Comparison of ENCODE assay signal across 9 mouse cellular contexts in genomic region chr2:154603007-154603637, GRCm38 (mm10). TPM values are rescaled to one million over a fixed set of nuclear protein-coding genes. Genes with fewer than 3 reads are reported as not detected.
DNase-seq lines count a peak whose midpoint lies in the region; ATAC-seq and TF ChIP-seq lines count a peak whose summit lies in the region.
"Had no signal": no experiment of that assay in that cellular context is flagged by ENCODE, and none has a peak within 500 bp of the region (broad histone marks: within the 10 kb centered on the region; RNA-seq: fewer than 3 reads in every experiment).

No protein-coding gene starts in this region.

- H3K4me2 ChIP-seq in hindbrain, embryonic 11.5 days (replicated peaks; ENCODE audit: low read depth, low read length) = peak overlapping the region; percentile 71
- H3K4me2 ChIP-seq in liver, embryonic 13.5 days = peak overlapping the region; percentile 77

- no peak for TF ChIP-seq POLR2A in heart, adult 2 months (IDR thresholded peaks at IDR 0.05; ENCODE audit: insufficient read depth, low read depth, low read length)

- H3K27me3 ChIP-seq in heart, adult 2 months (ENCODE audit: control insufficient read depth, insufficient read depth, low read length) = no peaks in the 10 kb centered on the region
- H3K27me3 ChIP-seq in E14TG2a.4 (ENCODE audit: insufficient read depth, low read length) = no peaks in the 10 kb centered on the region; the same call in 1 of the 2 replicates
- H3K27me3 ChIP-seq in hindbrain, embryonic 11.5 days (ENCODE audit: control insufficient read depth, insufficient read depth, low read length) = no peaks in the 10 kb centered on the region
- no peaks in the 10 kb centered on the region for H3K27me3 ChIP-seq in liver, embryonic 13.5 days

- H3K79me2 ChIP-seq in heart, adult 2 months (replicated peaks; ENCODE audit: control insufficient read depth, insufficient read depth, low read length) = no peaks in the 10 kb centered on the region

- peak overlapping the region; percentile 97 for H3K9ac ChIP-seq in heart, adult 2 months (ENCODE audit: low read depth, low read length)
- peak overlapping the region; percentile 82 for H3K9ac ChIP-seq in hindbrain, embryonic 11.5 days (ENCODE audit: low read depth, low read length)
- peak overlapping the region; percentile 91 for H3K9ac ChIP-seq in liver, embryonic 13.5 days

- peak overlapping the region; percentile 92 for H3K27ac ChIP-seq in heart, adult 2 months
- H3K27ac ChIP-seq in hindbrain, embryonic 11.5 days (ENCODE audit: low read depth, low read length) = 0 out of 2 replicates have a peak overlapping the region, but pooled peaks have one; percentile 47
- H3K27ac ChIP-seq in liver, embryonic 13.5 days = peak overlapping the region; percentile 91

- H3K9me3 ChIP-seq in E14TG2a.4 (ENCODE audit: low read length) = no peaks in the 10 kb centered on the region
- H3K9me3 ChIP-seq in hindbrain, embryonic 11.5 days (ENCODE audit: control insufficient read depth, low read length) = no peaks in the 10 kb centered on the region
- H3K9me3 ChIP-seq in liver, embryonic 13.5 days (replicated peaks) = no peaks in the 10 kb centered on the region

- TF ChIP-seq EP300 in heart, adult 2 months (IDR thresholded peaks at IDR 0.05; ENCODE audit: insufficient read depth, low read depth, low read length) = no peak

- H3K36me3 ChIP-seq in heart, adult 2 months (ENCODE audit: control insufficient read depth, insufficient read depth, low read length) = no peaks in the 10 kb centered on the region
- H3K36me3 ChIP-seq in E14TG2a.4 (ENCODE audit: insufficient read depth, low read length) = peaks cover 5% of the 10 kb centered on the region
- H3K36me3 ChIP-seq in hindbrain, embryonic 11.5 days (ENCODE audit: control insufficient read depth, insufficient read depth, low read length) = no peaks in the 10 kb centered on the region
- no peaks in the 10 kb centered on the region for H3K36me3 ChIP-seq in liver, embryonic 13.5 days

- DNase-seq in heart, adult 2 months = no peak
- no peak for DNase-seq in heart, postnatal 36 days
- DNase-seq in hindbrain, embryonic 11.5 days (ENCODE audit: low spot score) = no peak
- DNase-seq in liver, embryonic 13.5 days = no peak
- no peak for DNase-seq in gastrocnemius, postnatal 10 days
- DNase-seq in gastrocnemius, postnatal 4 days (ENCODE audit: low spot score in 2 of 2) = no peak
- no peak for DNase-seq in urinary bladder, adult 18-20 months (ENCODE audit: low spot score in 2 of 2)

- H3K4me1 ChIP-seq in heart, adult 2 months (ENCODE audit: control insufficient read depth, insufficient read depth, low read length) = peaks cover 2% of the 10 kb centered on the region
- peaks cover 19% of the 10 kb centered on the region for H3K4me1 ChIP-seq in E14TG2a.4 (replicated peaks; ENCODE audit: low read depth, low read length)
- no peaks in the 10 kb centered on the region; the same call in 1 of the 2 replicates for H3K4me1 ChIP-seq in hindbrain, embryonic 11.5 days (replicated peaks; ENCODE audit: control insufficient read depth, insufficient read depth, low read length)
- H3K4me1 ChIP-seq in liver, embryonic 13.5 days (replicated peaks) = peaks cover 50% of the 10 kb centered on the region

- ATAC-seq in hindbrain, embryonic 11.5 days (ENCODE audit: low FRiP score) = no peak
- no peak for ATAC-seq in liver, embryonic 13.5 days (ENCODE audit: low read depth)

- peak overlapping the region; percentile 97 for H3K4me3 ChIP-seq in heart, adult 2 months
- H3K4me3 ChIP-seq in E14TG2a.4 (replicated peaks; ENCODE audit: low read length) = peak overlapping the region; percentile 86
- peak overlapping the region; percentile 61 for H3K4me3 ChIP-seq in hindbrain, embryonic 11.5 days (ENCODE audit: low read depth, low read length)
- peak overlapping the region; percentile 78 for H3K4me3 ChIP-seq in liver, embryonic 13.5 days (replicated peaks)

- intact Hi-C loops in heart, adult 2 months (cut with DNase I) = loop anchor here (2.0 kb wide), 1 partner anchor 32 kb away; no protein-coding TSS in a partner anchor
- intact Hi-C loops in heart, postnatal 36 days (cut with DNase I) = no loop called here

- WGBS in heart, adult 2 months = 7% methylated on average over 22 of the region's 22 CpGs
- WGBS in hindbrain, embryonic 11.5 days = 21% methylated on average over 22 of the region's 22 CpGs
- WGBS in liver, embryonic 13.5 days (ENCODE audit: insufficient replicate concordance) = 4% methylated on average over 22 of the region's 22 CpGs

- TF ChIP-seq CTCF in heart, adult 2 months (IDR thresholded peaks at IDR 0.05) = no peak
- no peak for TF ChIP-seq CTCF in E14TG2a.4 (conservative IDR thresholded peaks at IDR 0.05; ENCODE audit: low read length)

RNA-seq across cellular contexts. Expression of gene Pxmp4, which starts 0.4 kb away (rescaled TPM):
- 10 to 100 TPM; 20.9 to 21.5 TPM for total RNA-seq in heart, adult 2 months (2021)
- 47.2 and 49.9 TPM in 2 replicates for polyA plus RNA-seq in heart, adult 2 months (2012; rRNA removed)
- 10 to 100 TPM; 27.8 to 28.3 TPM for total RNA-seq in heart, postnatal 36 days (2021)
- 12.8 and 14.1 TPM in 2 replicates for polyA plus RNA-seq in hindbrain, embryonic 11.5 days (2014; fragmentation: Nextera tagmentation; extraction: Ambion mirVana)
- 26.8 and 28.9 TPM in 2 replicates for polyA plus RNA-seq in liver, embryonic 13.5 days (2015; fragmentation: Nextera tagmentation; extraction: Ambion mirVana)
- total RNA-seq in gastrocnemius, postnatal 10 days (2021) = 10 to 100 TPM; 15.1 to 16.1 TPM
- total RNA-seq in gastrocnemius, postnatal 4 days (2021) = 10 to 100 TPM; 15.7 to 20.9 TPM

RNA-seq across cellular contexts. Expression of gene Zfp341, which starts 10.0 kb away (rescaled TPM):
- 1 to 10 TPM; 2.7 to 3.1 TPM for total RNA-seq in heart, adult 2 months (2021)
- 4.0 and 4.9 TPM in 2 replicates for polyA plus RNA-seq in heart, adult 2 months (2012; rRNA removed)
- 1 to 10 TPM; 3.0 to 3.4 TPM for total RNA-seq in heart, postnatal 36 days (2021)
- polyA plus RNA-seq in hindbrain, embryonic 11.5 days (2014; fragmentation: Nextera tagmentation; extraction: Ambion mirVana) = 1.0 and 1.5 TPM in 2 replicates
- 1.9 and 2.1 TPM in 2 replicates for polyA plus RNA-seq in liver, embryonic 13.5 days (2015; fragmentation: Nextera tagmentation; extraction: Ambion mirVana)
- total RNA-seq in gastrocnemius, postnatal 10 days (2021) = 1 to 10 TPM; 1.8 to 2.3 TPM
- total RNA-seq in gastrocnemius, postnatal 4 days (2021) = 1 to 10 TPM; 2.5 to 2.6 TPM

RNA-seq across cellular contexts. Expression of gene 4930519P11Rik, which starts 10.1 kb away (rescaled TPM):
- not detected for total RNA-seq in heart, adult 2 months (2021)
- 0.57 TPM in 1 of 2 replicates, not detected in the other for polyA plus RNA-seq in heart, adult 2 months (2012; rRNA removed)
- not detected for total RNA-seq in heart, postnatal 36 days (2021)
- polyA plus RNA-seq in hindbrain, embryonic 11.5 days (2014; fragmentation: Nextera tagmentation; extraction: Ambion mirVana) = 0.56 and 1.0 TPM in 2 replicates
- not detected in 2 replicates for polyA plus RNA-seq in liver, embryonic 13.5 days (2015; fragmentation: Nextera tagmentation; extraction: Ambion mirVana)
- not detected for total RNA-seq in gastrocnemius, postnatal 10 days (2021)
- under 1 TPM; 0.60 to 0.83 TPM for total RNA-seq in gastrocnemius, postnatal 4 days (2021)
- total RNA-seq: hematopoietic stem cell, adult 5-6 weeks had no signal

RNA-seq across cellular contexts. Expression of gene E2f1, which starts 33.4 kb away (rescaled TPM):
- under 1 TPM; 0.39 to 0.70 TPM for total RNA-seq in heart, adult 2 months (2021)
- polyA plus RNA-seq in heart, adult 2 months (2012; rRNA removed) = 1.1 and 1.2 TPM in 2 replicates
- under 1 TPM; 0.61 to 0.73 TPM for total RNA-seq in heart, postnatal 36 days (2021)
- polyA plus RNA-seq in hindbrain, embryonic 11.5 days (2014; fragmentation: Nextera tagmentation; extraction: Ambion mirVana) = 13.0 and 16.9 TPM in 2 replicates
- 16.6 and 17.7 TPM in 2 replicates for polyA plus RNA-seq in liver, embryonic 13.5 days (2015; fragmentation: Nextera tagmentation; extraction: Ambion mirVana)
- 1 to 10 TPM; 6.3 to 8.7 TPM for total RNA-seq in gastrocnemius, postnatal 10 days (2021)
- 10 to 100 TPM; 16.6 TPM for total RNA-seq in gastrocnemius, postnatal 4 days (2021)

RNA-seq across cellular contexts. Expression of gene Necab3, which starts 44.4 kb away (rescaled TPM):
- under 1 TPM; 0.20 to 0.23 TPM for total RNA-seq in heart, adult 2 months (2021)
- polyA plus RNA-seq in heart, adult 2 months (2012; rRNA removed) = 0.90 and 1.7 TPM in 2 replicates
- under 1 TPM; 0.14 to 0.47 TPM for total RNA-seq in heart, postnatal 36 days (2021)
- 10.8 and 12.5 TPM in 2 replicates for polyA plus RNA-seq in hindbrain, embryonic 11.5 days (2014; fragmentation: Nextera tagmentation; extraction: Ambion mirVana)
- 0.81 and 0.88 TPM in 2 replicates for polyA plus RNA-seq in liver, embryonic 13.5 days (2015; fragmentation: Nextera tagmentation; extraction: Ambion mirVana)
- total RNA-seq in gastrocnemius, postnatal 10 days (2021) = under 1 TPM; 0.73 to 0.79 TPM
- 1 to 10 TPM; 1.8 to 2.1 TPM for total RNA-seq in gastrocnemius, postnatal 4 days (2021)
